Mouse (Mus musculus): Measurements from ENCODE around the gene Vmn1r125.
"Not testable (repeated sequence)": the region's sequence is repeated elsewhere in the genome, so short reads cannot be mapped to it uniquely, and the experiment has no call there.

Vmn1r125 gene

GRCm38 (mm10) chr7:21271879-21272278, at the start of gene Vmn1r125:
Gene Vmn1r125 (plus strand): TSS chr7:21272179.
- DNase-seq (ENCODE audit: extremely low read depth, insufficient read length, low spot score): not testable (repeated sequence)

- not testable (repeated sequence) for DNase-seq (ENCODE audit: extremely low read depth, insufficient read length, low spot score)
These were observed 11.5 kb upstream of the Vmn1r125 start, which contains the start of gene Vmn1r124 for GRCm38 (mm10) chr7:21260517-21260916. Gene Vmn1r124 (minus strand): TSS chr7:21260617.

GRCm38 (mm10) chr7:21301367-21301766, 29.4 kb downstream of the Vmn1r125 start, which contains the start of gene Vmn1r126:
Gene Vmn1r126 (minus strand): TSS chr7:21301467.
- DNase-seq (ENCODE audit: extremely low read depth, insufficient read length, low spot score): not testable (repeated sequence)

- DNase-seq (ENCODE audit: extremely low read depth, insufficient read length, low spot score): not testable (repeated sequence)
These were observed 47.8 kb downstream of the Vmn1r125 start, which contains the start of gene Vmn1r127 for GRCm38 (mm10) chr7:21319761-21320160. Gene Vmn1r127 (minus strand): TSS chr7:21319861.

All from 3134 (cell line).